Mouse (Mus musculus) cerebellum, postnatal 10 days (tissue): Measurements from ENCODE around the gene Ift52.
A peak's percentile ranks its signal among the peaks of the same experiment; 100 is the strongest.

Source experiments
- DNase-seq, 2 experiments: peaks; one replicate each; pipeline ENCODE4 v3.0.0; 2021; ENCODE audit warnings: mixed read lengths in 2 of 2

Ift52 gene

GRCm38 (mm10) chr2:163016916-163017743, at the start of gene Ift52:
Gene Ift52 (plus strand): TSS chr2:163017354.
- peak; percentile 97 for DNase-seq

GRCm38 (mm10) chr2:162968357-162968756, 48.8 kb upstream of the Ift52 start:
- DNase-seq: peak; percentile 73 to 80

GRCm38 (mm10) chr2:162969101-162969500, 48.1 kb upstream of the Ift52 start:
- DNase-seq: no peak

GRCm38 (mm10) chr2:162970896-162971295, 46.3 kb upstream of the Ift52 start:
- no peak for DNase-seq

GRCm38 (mm10) chr2:162972752-162973151, 44.4 kb upstream of the Ift52 start:
- no peak for DNase-seq

- no peak for DNase-seq
These were observed 43.9 kb upstream of the Ift52 start for GRCm38 (mm10) chr2:162973206-162973605.

GRCm38 (mm10) chr2:162973637-162974036, 43.5 kb upstream of the Ift52 start:
- no peak for DNase-seq

GRCm38 (mm10) chr2:162975157-162975775, 41.9 kb upstream of the Ift52 start:
- DNase-seq: peak; percentile 62 to 72

GRCm38 (mm10) chr2:162976001-162976400, 41.2 kb upstream of the Ift52 start:
- peak; percentile 63 to 71 for DNase-seq

GRCm38 (mm10) chr2:162984381-162984780, 32.8 kb upstream of the Ift52 start:
- no peak for DNase-seq

GRCm38 (mm10) chr2:162985923-162986322, 31.2 kb upstream of the Ift52 start:
- peak; percentile 79 to 86 for DNase-seq

- DNase-seq: no peak
These were observed 30.4 kb upstream of the Ift52 start for GRCm38 (mm10) chr2:162986764-162987163.

- no peak for DNase-seq
These were observed 29.9 kb upstream of the Ift52 start, which contains the start of gene Sgk2 for GRCm38 (mm10) chr2:162987218-162987617. Gene Sgk2 (plus strand): TSS chr2:162987330.

GRCm38 (mm10) chr2:162988235-162988634, 28.9 kb upstream of the Ift52 start:
- DNase-seq: no peak

- no peak for DNase-seq
These were observed 25.6 kb upstream of the Ift52 start for GRCm38 (mm10) chr2:162991394-162992083.

- DNase-seq: no peak
These were observed 25.1 kb upstream of the Ift52 start for GRCm38 (mm10) chr2:162992084-162992437.

- no peak for DNase-seq
These were observed 23.1 kb upstream of the Ift52 start for GRCm38 (mm10) chr2:162993881-162994616.

- peak; percentile 85 to 93 for DNase-seq
These were observed 18.5 kb upstream of the Ift52 start for GRCm38 (mm10) chr2:162998528-162999230.

GRCm38 (mm10) chr2:162999744-163000143, 17.4 kb upstream of the Ift52 start:
- peak; percentile 66 to 69 for DNase-seq

- no peak for DNase-seq
These were observed 16.1 kb upstream of the Ift52 start for GRCm38 (mm10) chr2:163001071-163001470.

GRCm38 (mm10) chr2:163007299-163007698, 9.9 kb upstream of the Ift52 start:
- DNase-seq: no peak

GRCm38 (mm10) chr2:163031289-163031688, 14.1 kb downstream of the Ift52 start:
- DNase-seq: no peak
